Mouse (Mus musculus): ENCODE measurements around the gene Lmod2. TPM values are rescaled to one million over a fixed set of nuclear protein-coding genes. Genes with fewer than 3 reads are reported as not detected.
A peak's percentile ranks its signal among the peaks of the same experiment; 100 is the strongest.

Lmod2 gene
- total and polyA plus RNA-seq, 2 experiments: 0.37 TPM; not detected in 1

DNA sequence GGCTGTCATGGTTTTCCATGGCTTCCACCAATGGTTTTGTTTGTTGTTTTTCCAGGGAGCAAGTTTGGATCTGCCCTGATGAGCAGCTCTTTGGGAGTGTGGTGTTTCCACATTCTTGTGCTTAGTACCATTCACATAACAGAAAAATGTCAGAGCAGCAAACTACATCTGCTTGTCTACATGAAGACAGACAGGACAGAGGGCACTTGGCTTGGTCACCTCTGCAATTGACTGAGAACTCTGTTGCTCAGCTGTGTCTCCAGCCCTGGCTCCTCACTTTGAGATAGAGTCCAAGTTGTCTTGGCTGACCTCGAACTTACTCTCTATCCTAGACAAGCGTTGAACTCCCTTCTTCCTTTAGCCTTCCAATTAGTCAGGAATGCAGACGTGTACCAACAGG is 4.8 kb downstream of the Lmod2 start:
- peaks cover 15% of the 10 kb centered on the region; the same call in 1 of the 2 replicates for H3K4me1 ChIP-seq (ENCODE audit: control insufficient read depth, insufficient read depth, low read length)
- WGBS: 20% methylated on average over 3 of the region's 3 CpGs
- peak overlapping the region; percentile 38 for H3K27ac ChIP-seq (replicated peaks; ENCODE audit: insufficient read depth, low read depth, low read length)
- TF ChIP-seq POLR2A (IDR thresholded peaks at IDR 0.05; ENCODE audit: extremely low read depth, insufficient read depth, low read length): no peak
- no peak for TF ChIP-seq CTCF (IDR thresholded peaks at IDR 0.05; ENCODE audit: low read depth, low read length)
- peak; percentile 82 for DNase-seq (ENCODE audit: extremely low read depth, low read depth, low spot score)
- H3K79me2 ChIP-seq (ENCODE audit: control insufficient read depth, insufficient read depth, low read length): no peaks in the 10 kb centered on the region
- no peak overlapping the region for H3K9ac ChIP-seq (ENCODE audit: low read depth, low read length)
- no peaks in the 10 kb centered on the region for H3K36me3 ChIP-seq (ENCODE audit: control insufficient read depth, insufficient read depth, low read length)
- H3K27me3 ChIP-seq (ENCODE audit: control insufficient read depth, insufficient read depth, low read length): no peaks in the 10 kb centered on the region
- H3K4me3 ChIP-seq (ENCODE audit: insufficient read depth, low read depth, low read length): no peak overlapping the region

DNA sequence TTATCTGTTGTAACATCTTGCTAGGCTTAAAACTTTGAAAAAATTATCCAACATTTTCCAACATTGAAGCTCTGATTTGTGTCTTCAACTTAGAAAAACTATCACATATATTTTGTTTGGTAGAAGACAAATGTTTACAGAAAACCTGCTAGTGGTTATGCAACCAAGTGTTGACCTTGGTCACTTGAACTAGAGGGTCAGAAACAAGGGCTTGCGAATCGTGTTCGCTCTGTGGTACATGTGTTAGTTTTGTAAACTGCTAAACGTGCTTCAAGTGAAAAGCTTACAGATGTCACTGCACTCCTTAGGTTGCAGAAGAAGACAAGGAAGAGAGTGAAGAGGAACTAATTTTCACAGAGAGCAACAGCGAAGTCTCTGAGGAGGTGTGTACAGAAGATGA is 5.4 kb downstream of the Lmod2 start:
- 34% methylated on average over 5 of the region's 5 CpGs for WGBS

DNA sequence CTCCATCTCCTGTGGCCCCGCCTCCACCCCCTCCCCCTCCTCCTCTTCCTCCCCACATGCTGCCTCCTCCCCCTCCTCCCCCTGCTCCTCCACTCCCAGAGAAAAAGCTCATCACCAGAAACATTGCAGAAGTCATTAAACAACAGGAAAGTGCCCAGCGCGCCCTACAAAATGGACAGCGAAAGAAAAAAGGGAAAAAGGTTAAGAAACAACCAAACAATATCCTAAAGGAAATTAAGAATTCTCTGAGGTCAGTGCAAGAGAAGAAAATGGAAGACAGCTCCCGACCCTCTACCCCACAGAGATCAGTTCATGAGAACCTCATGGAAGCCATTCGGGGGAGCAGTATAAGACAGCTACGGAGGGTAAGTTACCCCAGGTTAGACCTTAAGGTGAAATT is 6.7 kb downstream of the Lmod2 start:
- WGBS: 97% methylated on average over 7 of the region's 7 CpGs
- H3K27me3 ChIP-seq (ENCODE audit: control insufficient read depth, insufficient read depth, low read length): no peaks in the 10 kb centered on the region
- H3K36me3 ChIP-seq (ENCODE audit: control insufficient read depth, insufficient read depth, low read length): no peaks in the 10 kb centered on the region
- no peak for TF ChIP-seq POLR2A (IDR thresholded peaks at IDR 0.05; ENCODE audit: extremely low read depth, insufficient read depth, low read length)
- H3K4me3 ChIP-seq (ENCODE audit: insufficient read depth, low read depth, low read length): no peak overlapping the region
- DNase-seq (ENCODE audit: extremely low read depth, low read depth, low spot score): no peak
- H3K4me1 ChIP-seq (ENCODE audit: control insufficient read depth, insufficient read depth, low read length): peaks cover 15% of the 10 kb centered on the region; the same call in 1 of the 2 replicates
- H3K79me2 ChIP-seq (ENCODE audit: control insufficient read depth, insufficient read depth, low read length): no peaks in the 10 kb centered on the region
- H3K27ac ChIP-seq (replicated peaks; ENCODE audit: insufficient read depth, low read depth, low read length): no peak overlapping the region
- no peak overlapping the region for H3K9ac ChIP-seq (ENCODE audit: low read depth, low read length)

More for the DNA sequence above, 5.4 kb downstream of the Lmod2 start:
- no peak overlapping the region for H3K4me3 ChIP-seq (ENCODE audit: insufficient read depth, low read depth, low read length)
- H3K36me3 ChIP-seq (ENCODE audit: control insufficient read depth, insufficient read depth, low read length): no peaks in the 10 kb centered on the region
- H3K4me1 ChIP-seq (ENCODE audit: control insufficient read depth, insufficient read depth, low read length): peaks cover 15% of the 10 kb centered on the region; the same call in 1 of the 2 replicates
- no peaks in the 10 kb centered on the region for H3K79me2 ChIP-seq (ENCODE audit: control insufficient read depth, insufficient read depth, low read length)
- TF ChIP-seq CTCF (IDR thresholded peaks at IDR 0.05; ENCODE audit: low read depth, low read length) (no peak), POLR2A (IDR thresholded peaks at IDR 0.05; ENCODE audit: extremely low read depth, insufficient read depth, low read length) (no peak)
- H3K27ac ChIP-seq (replicated peaks; ENCODE audit: insufficient read depth, low read depth, low read length): no peak overlapping the region; the same call in 1 of the 2 replicates
- H3K27me3 ChIP-seq (ENCODE audit: control insufficient read depth, insufficient read depth, low read length): no peaks in the 10 kb centered on the region
- H3K9ac ChIP-seq (ENCODE audit: low read depth, low read length): no peak overlapping the region
- DNase-seq (ENCODE audit: extremely low read depth, low read depth, low spot score): peak; percentile 89

DNA sequence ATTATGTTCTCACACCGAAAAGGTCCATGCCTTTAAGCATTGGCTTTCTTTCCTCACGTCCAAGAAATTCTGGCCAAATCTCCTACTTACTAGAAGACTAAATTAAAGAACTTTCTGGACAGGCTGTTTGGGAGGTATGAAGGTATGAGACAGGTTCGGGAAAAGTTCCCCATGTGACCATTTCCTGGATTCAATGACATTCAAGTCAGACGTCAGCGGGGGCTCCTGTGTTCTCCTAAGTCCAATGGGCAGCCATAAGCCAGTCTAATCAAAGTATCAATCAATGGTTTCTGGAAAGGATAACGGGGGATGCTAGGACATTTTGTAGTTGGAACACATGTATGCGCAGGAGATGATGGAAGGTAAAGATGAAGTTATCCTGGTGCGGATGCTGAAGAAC is 8.1 kb downstream of the Lmod2 start:
- H3K4me3 ChIP-seq (ENCODE audit: insufficient read depth, low read depth, low read length): no peak overlapping the region
- H3K4me1 ChIP-seq (ENCODE audit: control insufficient read depth, insufficient read depth, low read length): peaks cover 16% of the 10 kb centered on the region; the same call in 1 of the 2 replicates
- no peaks in the 10 kb centered on the region for H3K36me3 ChIP-seq (ENCODE audit: control insufficient read depth, insufficient read depth, low read length)
- H3K27ac ChIP-seq (replicated peaks; ENCODE audit: insufficient read depth, low read depth, low read length): no peak overlapping the region
- WGBS: 93% methylated on average over 8 of the region's 8 CpGs
- no peaks in the 10 kb centered on the region for H3K27me3 ChIP-seq (ENCODE audit: control insufficient read depth, insufficient read depth, low read length)
- DNase-seq (ENCODE audit: extremely low read depth, low read depth, low spot score): no peak
- no peak for TF ChIP-seq POLR2A (IDR thresholded peaks at IDR 0.05; ENCODE audit: extremely low read depth, insufficient read depth, low read length)
- no peak for TF ChIP-seq CTCF (IDR thresholded peaks at IDR 0.05; ENCODE audit: low read depth, low read length)
- H3K9ac ChIP-seq (ENCODE audit: low read depth, low read length): no peak overlapping the region
- no peaks in the 10 kb centered on the region for H3K79me2 ChIP-seq (ENCODE audit: control insufficient read depth, insufficient read depth, low read length)

DNA sequence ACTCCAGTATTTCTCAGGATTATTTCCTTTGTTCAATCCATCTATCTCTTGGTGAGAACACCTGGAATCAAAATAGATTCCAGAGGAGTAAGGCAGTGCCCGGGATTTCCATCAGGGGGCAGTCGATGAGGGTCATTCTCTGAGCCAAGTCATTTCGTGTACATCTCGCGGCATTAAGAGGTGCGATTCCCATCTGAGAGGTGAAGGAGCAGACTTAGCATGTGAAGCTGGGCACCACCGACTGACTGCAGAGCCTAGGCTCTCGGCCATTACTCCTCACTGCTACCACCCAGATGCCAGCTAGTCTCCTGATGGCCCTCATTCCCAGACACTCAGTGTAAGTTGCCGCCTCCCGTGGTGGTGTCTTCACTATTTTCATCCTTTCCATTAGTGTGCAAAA is 8.9 kb downstream of the Lmod2 start:
- Histone ChIP-seq H3K27me3 (ENCODE audit: control insufficient read depth, insufficient read depth, low read length) (no peaks in the 10 kb centered on the region), H3K9ac (ENCODE audit: low read depth, low read length) (no peak overlapping the region), H3K4me1 (ENCODE audit: control insufficient read depth, insufficient read depth, low read length) (peaks cover 18% of the 10 kb centered on the region; the same call in 1 of the 2 replicates), H3K27ac (replicated peaks; ENCODE audit: insufficient read depth, low read depth, low read length) (no peak overlapping the region), H3K79me2 (ENCODE audit: control insufficient read depth, insufficient read depth, low read length) (no peaks in the 10 kb centered on the region), H3K36me3 (ENCODE audit: control insufficient read depth, insufficient read depth, low read length) (no peaks in the 10 kb centered on the region), H3K4me3 (ENCODE audit: insufficient read depth, low read depth, low read length) (no peak overlapping the region)
- 73% methylated on average over 10 of the region's 10 CpGs for WGBS
- TF ChIP-seq POLR2A (IDR thresholded peaks at IDR 0.05; ENCODE audit: extremely low read depth, insufficient read depth, low read length): no peak
- TF ChIP-seq CTCF (IDR thresholded peaks at IDR 0.05; ENCODE audit: low read depth, low read length): no peak
- no peak for DNase-seq (ENCODE audit: extremely low read depth, low read depth, low spot score)

DNA sequence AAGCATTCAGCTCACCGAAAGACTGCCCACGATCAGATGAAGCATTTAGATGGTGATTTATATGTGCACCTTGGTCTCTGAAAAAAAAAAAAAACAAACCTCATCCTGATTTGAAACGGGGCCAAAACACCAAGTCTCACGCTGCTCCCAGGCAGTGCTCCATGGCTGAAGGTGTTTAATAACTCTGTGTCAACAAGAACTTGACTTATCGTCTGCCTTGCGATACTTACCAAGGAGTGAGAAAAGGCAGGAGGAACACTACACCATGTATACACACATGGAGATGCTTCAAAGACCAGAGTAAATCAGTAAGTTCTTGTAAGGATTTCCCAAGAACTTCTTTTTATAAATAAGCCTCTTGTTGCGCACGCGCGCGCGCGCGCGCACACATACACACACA is 10.0 kb downstream of the Lmod2 start:
- TF ChIP-seq CTCF (IDR thresholded peaks at IDR 0.05; ENCODE audit: low read depth, low read length) (no peak), POLR2A (IDR thresholded peaks at IDR 0.05; ENCODE audit: extremely low read depth, insufficient read depth, low read length) (no peak)
- peaks cover 12% of the 10 kb centered on the region for H3K4me1 ChIP-seq (ENCODE audit: control insufficient read depth, insufficient read depth, low read length)
- no peak for DNase-seq (ENCODE audit: extremely low read depth, low read depth, low spot score)
- H3K9ac ChIP-seq (ENCODE audit: low read depth, low read length): no peak overlapping the region
- no peaks in the 10 kb centered on the region for H3K79me2 ChIP-seq (ENCODE audit: control insufficient read depth, insufficient read depth, low read length)
- WGBS: 87% methylated on average over 15 of the region's 15 CpGs
- no peaks in the 10 kb centered on the region for H3K36me3 ChIP-seq (ENCODE audit: control insufficient read depth, insufficient read depth, low read length)
- no peaks in the 10 kb centered on the region for H3K27me3 ChIP-seq (ENCODE audit: control insufficient read depth, insufficient read depth, low read length)
- no peak overlapping the region for H3K4me3 ChIP-seq (ENCODE audit: insufficient read depth, low read depth, low read length)
- no peak overlapping the region for H3K27ac ChIP-seq (replicated peaks; ENCODE audit: insufficient read depth, low read depth, low read length)

All from liver, adult 2 months (tissue).